Mouse (Mus musculus) megakaryocyte progenitor cell, adult 5-6 weeks (primary cell): ENCODE data around the gene Kpna3. TPM values are rescaled to one million over a fixed set of nuclear protein-coding genes. Genes with fewer than 3 reads are reported as not detected.

Source experiments
- ATAC-seq: replicated peaks from 2 replicates; pipeline ENCODE4 v1.8.0; 2016; ENCODE audit warnings: mild to moderate bottlenecking, moderate TSS enrichment, inconsistent platforms; ENCODE audit not compliant: poor library complexity
- total RNA-seq, 2 experiments: library from RNA; stranded (forward) in 1 of 2; stranded (reverse) in 1 of 2; fragments of 157-497, 149-512 nt in 1 of 2; fragments of 200-1000 nt in 1 of 2; gene quantifications; 2 replicates each; pipeline versions ENCODE4 v1.2.3 to v1.2.4; 2015 to 2017

Gene Kpna3
- total RNA-seq, 2 experiments from 2014 or later, result 31.4 to 81.6 TPM

DNA sequence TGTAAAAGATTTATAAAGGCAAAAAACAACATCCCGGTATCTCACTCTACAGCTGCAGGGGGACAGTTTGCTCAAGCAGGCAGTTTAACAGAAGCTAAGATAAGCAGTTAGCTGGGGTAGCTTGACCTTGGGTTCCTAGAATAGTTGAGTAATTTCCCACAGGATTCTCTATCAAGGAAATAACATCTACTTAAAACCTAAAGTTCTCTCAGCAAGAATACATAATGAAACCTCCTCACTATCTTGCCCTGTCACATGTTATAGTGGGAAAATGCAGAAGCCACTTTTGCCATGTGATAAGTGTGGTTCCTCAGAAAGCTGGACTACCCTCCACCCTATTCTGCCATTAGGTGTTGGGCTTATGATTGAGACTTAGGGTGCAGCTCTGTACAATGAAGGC is 116.9 kb downstream of the Kpna3 start:
- ATAC-seq, result 0 out of 2 replicates have a peak, but pooled peaks have one; percentile 14

DNA sequence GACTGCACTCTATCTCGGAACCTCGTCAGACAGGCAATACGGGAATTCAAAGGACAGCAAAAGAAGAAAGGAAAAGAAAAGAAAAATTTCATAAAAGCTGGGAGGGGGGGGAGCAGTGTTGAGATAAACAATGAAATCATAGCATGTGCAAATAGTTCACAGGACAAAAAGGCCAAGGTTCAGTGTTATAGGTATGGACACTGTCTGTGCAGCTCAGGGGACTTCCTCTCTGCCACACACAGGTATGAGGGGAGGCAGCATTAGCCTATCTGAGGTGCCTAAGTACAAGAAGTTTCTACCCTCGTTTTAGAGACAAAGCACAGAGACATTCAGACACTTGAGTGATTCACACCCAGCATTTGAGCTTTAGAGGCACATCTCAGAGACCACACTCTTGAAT is 118.5 kb downstream of the Kpna3 start:
- ATAC-seq, result no peak

DNA sequence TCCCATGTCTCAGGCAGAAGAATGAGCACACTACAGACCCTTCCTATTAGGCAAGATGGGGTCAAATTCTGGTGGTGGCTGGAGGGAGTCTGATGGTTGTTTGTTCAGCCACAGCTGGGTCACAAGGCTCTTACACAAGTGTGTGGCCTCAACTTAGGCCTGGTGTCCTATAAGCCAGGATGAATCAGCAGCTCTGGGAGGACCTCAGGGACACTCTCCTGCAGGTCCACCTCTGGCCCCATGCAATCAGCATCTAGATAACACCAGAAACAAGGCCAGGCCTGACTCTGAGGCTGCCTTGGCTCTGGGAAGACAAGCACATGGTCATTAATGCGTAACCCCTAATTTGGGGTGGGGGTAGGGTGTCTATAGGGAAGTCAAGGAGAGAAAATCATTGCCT is 118.9 kb downstream of the Kpna3 start:
- ATAC-seq, result peak; percentile 65

DNA sequence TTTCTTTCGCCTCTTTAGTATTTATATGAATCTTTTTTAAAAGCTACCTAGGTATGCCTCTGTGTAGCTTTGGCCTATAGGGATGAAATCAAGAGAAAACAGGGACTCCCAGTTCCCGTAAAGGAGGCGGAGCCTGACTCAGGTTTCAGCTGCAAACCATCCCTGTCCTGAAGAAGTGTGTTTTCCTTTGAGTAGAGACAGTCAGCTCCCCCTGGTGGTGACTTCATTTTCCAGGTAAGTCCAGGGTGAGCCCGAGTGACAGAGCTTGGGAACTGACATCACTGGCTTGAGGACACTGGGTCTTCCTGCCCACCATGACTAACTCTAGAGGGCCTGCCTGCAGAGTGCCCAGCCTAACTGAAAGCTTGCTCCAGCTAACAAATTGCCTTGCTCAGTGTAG is 122.8 kb downstream of the Kpna3 start:
- ATAC-seq, result peak; percentile 84

Other genes starting within 250 kb of the Kpna3 start
- gene Sgcg, start 181.4 kb downstream of the Kpna3 start, total RNA-seq (2015), result not detected in 2 replicates
- not detected in 2 replicates for gene Sgcg, start 181.4 kb downstream of the Kpna3 start, total RNA-seq (2017)
- 27.5 and 28.0 TPM in 2 replicates for gene Arl11, start 130.1 kb downstream of the Kpna3 start, total RNA-seq (2015)
- gene Arl11, start 130.1 kb downstream of the Kpna3 start, total RNA-seq (2017), result 15.5 and 21.1 TPM in 2 replicates
- 3.7 and 4.3 TPM in 2 replicates for gene Ebpl, start 79.4 kb downstream of the Kpna3 start, total RNA-seq (2015)
- 1.6 and 2.7 TPM in 2 replicates for gene Ebpl, start 79.4 kb downstream of the Kpna3 start, total RNA-seq (2017)
- gene Spryd7, start 117.0 kb upstream of the Kpna3 start, total RNA-seq (2015), result 12.0 and 13.4 TPM in 2 replicates
- 11.7 and 11.9 TPM in 2 replicates for gene Spryd7, start 117.0 kb upstream of the Kpna3 start, total RNA-seq (2017)
- gene Trim13, start 158.4 kb upstream of the Kpna3 start, total RNA-seq (2015), result 12.7 and 14.0 TPM in 2 replicates
- gene Trim13, start 158.4 kb upstream of the Kpna3 start, total RNA-seq (2017), result 13.0 and 14.2 TPM in 2 replicates
- 0.39 and 2.0 TPM in 2 replicates for gene Kcnrg, start 167.6 kb upstream of the Kpna3 start, total RNA-seq (2015)
- gene Kcnrg, start 167.6 kb upstream of the Kpna3 start, total RNA-seq (2017), result 0.04 and 0.68 TPM in 2 replicates